Mouse (Mus musculus) stomach, embryonic 16.5 days (tissue): ENCODE data around the gene Nelfcd. TPM values are rescaled to one million over a fixed set of nuclear protein-coding genes. Genes with fewer than 3 reads are reported as not detected.

ENCODE experiments used
- ATAC-seq: fragments of 200-750 bp; cut with Nextera tagmentation; 2 replicates; pipeline ENCODE4 v1.8.0; 2017; ENCODE audit warnings: moderate number of reproducible peaks, moderate TSS enrichment; ENCODE audit not compliant: insufficient read depth, low FRiP score
- H3K27ac ChIP-seq: fragments of 300-500 bp; sonication (generic); 2 replicates; pipeline ENCODE4 v1.5.1; 2014; ENCODE audit warnings: low read length
- H3K27me3 ChIP-seq: fragments of 300-500 bp; sonication (generic); 2 replicates; pipeline ENCODE4 v1.6.1; 2014; ENCODE audit warnings: low read length, control low read depth, mixed read lengths; ENCODE audit not compliant: control insufficient read depth, insufficient read depth
- H3K36me3 ChIP-seq: fragments of 300-500 bp; sonication (generic); 2 replicates; pipeline ENCODE4 v1.6.1; 2014; ENCODE audit warnings: low read length; ENCODE audit not compliant: control insufficient read depth, insufficient read depth
- H3K4me1 ChIP-seq: fragments of 300-500 bp; sonication (generic); 2 replicates; pipeline ENCODE4 v1.6.1; 2014; ENCODE audit warnings: low read length, control low read depth, mixed read lengths; ENCODE audit not compliant: control insufficient read depth, insufficient read depth
- H3K4me2 ChIP-seq: fragments of 300-500 bp; sonication (generic); 2 replicates; pipeline ENCODE4 v1.6.1; 2014; ENCODE audit warnings: low read depth, low read length, mixed read lengths
- H3K4me3 ChIP-seq: fragments of 300-500 bp; sonication (generic); replicated peaks from 2 replicates; pipeline ENCODE4 v1.5.1; 2014; ENCODE audit warnings: mild to moderate bottlenecking, low read length
- H3K9ac ChIP-seq: fragments of 300-500 bp; sonication (generic); 2 replicates; pipeline ENCODE4 v1.6.1; 2014; ENCODE audit warnings: low read length
- H3K9me3 ChIP-seq: fragments of 300-500 bp; sonication (generic); replicated peaks from 2 replicates; pipeline ENCODE4 v1.6.1; 2016; ENCODE audit warnings: low read length, control low read depth; ENCODE audit not compliant: control insufficient read depth
- WGBS: fragments of 180-500 bp; shearing (Covaris S2); extraction: QIAGEN DNeasy Blood & Tissue Kit; methylation state at CpG from one replicate; pipeline ENCODE4 v1.1.7; 2014; 5-methylcytosine and 5-hydroxymethylcytosine counted together
- polyA plus RNA-seq: library from polyadenylated mRNA; unstranded; fragments of >200 nt; fragmentation: Nextera tagmentation; extraction: Ambion mirVana; gene quantifications from 2 replicates; pipeline ENCODE4 v1.2.1, GENCODE M21; 2015

Gene Nelfcd
- polyA plus RNA-seq, 1 experiment from 2014 or later: 89.0 TPM

- no peak overlapping the region for H3K4me3 ChIP-seq
- no peaks in the 10 kb centered on the region for H3K4me1 ChIP-seq
- H3K9me3 ChIP-seq: no peaks in the 10 kb centered on the region
- H3K27me3 ChIP-seq: no peaks in the 10 kb centered on the region
- H3K9ac ChIP-seq: no peak overlapping the region
- WGBS: 88% methylated on average over 10 of the region's 10 CpGs
- no peak overlapping the region for H3K27ac ChIP-seq
- ATAC-seq: no peak
- H3K36me3 ChIP-seq: peaks cover 27% of the 10 kb centered on the region
- no peak overlapping the region for H3K4me2 ChIP-seq
Measured at GRCm38 (mm10) chr2:174428996-174429591, 13.5 kb downstream of the Nelfcd start.

DNA sequence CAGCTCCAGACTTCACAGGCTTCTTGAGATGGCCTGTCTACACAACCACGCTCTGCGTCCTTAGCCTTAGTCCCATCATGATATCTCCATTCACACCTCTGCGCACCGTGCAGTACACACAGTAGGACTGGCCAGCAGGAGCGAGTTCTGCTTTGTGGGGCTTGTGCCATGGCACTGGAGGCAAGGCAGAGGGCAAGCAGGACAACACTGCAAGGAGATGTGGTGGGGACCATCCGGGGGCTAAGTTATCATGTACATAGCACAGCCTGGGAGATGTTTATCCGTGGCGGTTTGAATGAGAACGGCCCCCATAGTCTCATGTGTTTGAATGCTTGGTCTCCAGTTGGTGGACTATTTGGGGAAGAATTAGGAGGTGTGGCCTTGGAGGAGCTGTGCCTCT is 19.3 kb downstream of the Nelfcd start:
- Histone ChIP-seq H3K36me3 (peaks cover 3% of the 10 kb centered on the region; the same call in 1 of the 2 replicates), H3K27me3 (no peaks in the 10 kb centered on the region), H3K4me2 (no peak overlapping the region), H3K27ac (no peak overlapping the region), H3K9ac (no peak overlapping the region), H3K4me3 (no peak overlapping the region), H3K9me3 (no peaks in the 10 kb centered on the region), H3K4me1 (peaks cover 16% of the 10 kb centered on the region)
- no peak for ATAC-seq
- 95% methylated on average over 9 of the region's 9 CpGs for WGBS

DNA sequence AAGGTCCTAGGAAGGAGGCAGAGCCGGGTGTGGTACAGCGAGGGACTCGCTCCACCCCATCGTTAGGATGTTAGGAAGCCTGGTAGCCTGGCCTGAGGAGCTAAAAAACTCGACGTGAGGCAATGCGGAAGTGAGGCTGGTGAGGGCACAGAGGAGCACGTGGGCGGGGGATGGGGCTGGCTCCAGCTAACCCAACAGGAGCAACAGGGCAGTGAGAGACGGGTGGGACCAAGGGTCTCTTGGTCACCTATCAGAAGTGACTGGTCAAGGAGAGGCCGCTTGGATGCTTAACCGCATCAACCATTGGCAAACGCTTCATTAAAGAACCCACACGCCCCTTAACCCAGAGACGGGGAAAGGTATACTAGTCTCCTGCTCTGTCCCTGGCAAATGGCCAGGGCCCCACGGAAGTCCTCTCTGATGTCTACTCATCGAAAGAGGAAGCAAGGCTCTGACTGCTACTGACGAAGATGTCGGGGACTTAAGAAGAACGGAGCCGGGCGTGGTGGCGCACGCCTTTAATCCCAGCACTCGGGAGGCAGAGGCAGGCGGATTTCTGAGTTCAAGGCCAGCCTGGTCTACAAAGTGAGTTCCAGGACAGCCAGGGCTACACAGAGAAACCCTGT is 20.6 kb downstream of the Nelfcd start:
- no peak overlapping the region for H3K9ac ChIP-seq
- peaks cover 16% of the 10 kb centered on the region for H3K4me1 ChIP-seq
- 83% methylated on average over 26 of the region's 26 CpGs for WGBS
- no peak for ATAC-seq
- H3K9me3 ChIP-seq: no peaks in the 10 kb centered on the region
- H3K27ac ChIP-seq: no peak overlapping the region
- peaks cover 3% of the 10 kb centered on the region; the same call in 1 of the 2 replicates for H3K36me3 ChIP-seq
- no peaks in the 10 kb centered on the region for H3K27me3 ChIP-seq
- no peak overlapping the region for H3K4me2 ChIP-seq
- H3K4me3 ChIP-seq: no peak overlapping the region

- WGBS: 90% methylated on average over 7 of the region's 7 CpGs
- Histone ChIP-seq H3K4me2 (peak overlapping the region; percentile 21; the same call in 1 of the 2 replicates), H3K9ac (no peak overlapping the region), H3K9me3 (no peaks in the 10 kb centered on the region), H3K27me3 (no peaks in the 10 kb centered on the region), H3K36me3 (peaks cover 3% of the 10 kb centered on the region; the same call in 1 of the 2 replicates), H3K4me1 (peaks cover 16% of the 10 kb centered on the region), H3K27ac (peak overlapping the region; percentile 18), H3K4me3 (peak overlapping the region; percentile 3; the same call in 1 of the 2 replicates)
- ATAC-seq: no peak
Measured at GRCm38 (mm10) chr2:174436916-174437696, 21.5 kb downstream of the Nelfcd start.

DNA sequence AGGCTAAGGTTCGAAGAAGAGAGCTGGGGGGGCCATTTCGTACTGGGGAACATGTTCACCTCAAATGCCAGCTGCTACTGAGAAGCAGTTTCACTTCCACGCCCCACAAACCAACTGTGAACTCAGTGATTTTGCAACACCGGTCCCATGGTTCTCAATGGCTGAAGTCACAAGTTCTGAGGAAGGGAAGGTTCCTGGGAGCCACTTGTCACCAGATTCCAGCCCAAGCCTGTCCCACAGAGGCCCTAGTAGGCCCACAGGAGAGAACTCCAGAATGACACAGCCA is 22.0 kb downstream of the Nelfcd start:
- H3K4me1 ChIP-seq: peaks cover 19% of the 10 kb centered on the region
- H3K4me3 ChIP-seq: peak overlapping the region; percentile 72
- WGBS: 84% methylated on average over 4 of the region's 4 CpGs
- H3K27ac ChIP-seq: peak overlapping the region; percentile 49
- peak overlapping the region; percentile 81 for H3K4me2 ChIP-seq
- H3K27me3 ChIP-seq: no peaks in the 10 kb centered on the region
- H3K9ac ChIP-seq: peak overlapping the region; percentile 83
- no peaks in the 10 kb centered on the region for H3K9me3 ChIP-seq
- no peak for ATAC-seq
- H3K36me3 ChIP-seq: peaks cover 3% of the 10 kb centered on the region; the same call in 1 of the 2 replicates

GRCm38 (mm10) chr2:174438181-174438580 is 22.6 kb downstream of the Nelfcd start:
- peak overlapping the region; percentile 83 for H3K9ac ChIP-seq
- peaks cover 3% of the 10 kb centered on the region; the same call in 1 of the 2 replicates for H3K36me3 ChIP-seq
- H3K9me3 ChIP-seq: no peaks in the 10 kb centered on the region
- H3K27ac ChIP-seq: peak overlapping the region; percentile 49
- ATAC-seq: no peak
- peaks cover 19% of the 10 kb centered on the region for H3K4me1 ChIP-seq
- WGBS: 64% methylated on average over 11 of the region's 11 CpGs
- peak overlapping the region; percentile 72 for H3K4me3 ChIP-seq
- peak overlapping the region; percentile 81 for H3K4me2 ChIP-seq
- H3K27me3 ChIP-seq: no peaks in the 10 kb centered on the region

GRCm38 (mm10) chr2:174438737-174439449 is 23.3 kb downstream of the Nelfcd start, which contains the start of gene Ctsz:
Ctsz (minus strand) TSS chr2:174439039.
- H3K9me3 ChIP-seq: no peaks in the 10 kb centered on the region
- peak within 1 kb of the TSS; percentile 83 for H3K9ac ChIP-seq
- H3K36me3 ChIP-seq: peaks cover 3% of the 10 kb centered on the region; the same call in 1 of the 2 replicates
- H3K27ac ChIP-seq: peak within 1 kb of the TSS; percentile 49
- H3K4me3 ChIP-seq: peak within 1 kb of the TSS; percentile 72
- WGBS: under 1% methylated on average over 38 of the region's 38 CpGs
- H3K4me2 ChIP-seq: peak within 1 kb of the TSS; percentile 81
- peak; percentile 74 for ATAC-seq
- peaks cover 19% of the 10 kb centered on the region for H3K4me1 ChIP-seq
- H3K27me3 ChIP-seq: no peaks in the 10 kb centered on the region

- Histone ChIP-seq H3K27me3 (no peaks in the 10 kb centered on the region), H3K9me3 (no peaks in the 10 kb centered on the region), H3K27ac (no peak overlapping the region; the same call in 1 of the 2 replicates), H3K36me3 (peaks cover 3% of the 10 kb centered on the region; the same call in 1 of the 2 replicates), H3K4me3 (peak overlapping the region; percentile 72; the same call in 1 of the 2 replicates), H3K4me2 (peak overlapping the region; percentile 81), H3K9ac (peak overlapping the region; percentile 83; the same call in 1 of the 2 replicates), H3K4me1 (peaks cover 19% of the 10 kb centered on the region)
- WGBS: 56% methylated on average over 5 of the region's 5 CpGs
- no peak for ATAC-seq
Measured at GRCm38 (mm10) chr2:174439450-174439838, 23.8 kb downstream of the Nelfcd start.
